Mouse (Mus musculus) macrophage (primary cell): ENCODE data around the gene Dop1a. TPM values are rescaled to one million over a fixed set of nuclear protein-coding genes. Genes with fewer than 3 reads are reported as not detected.
"Not testable (repeated sequence)": the region's sequence is repeated elsewhere in the genome, so short reads cannot be mapped to it uniquely, and the experiment has no call there.

Source experiments
- H3K27ac ChIP-seq: fragments of 350-480 bp; formaldehyde crosslinking; 2 replicates; pipeline ENCODE4 v1.9.0; 2021
- H3K36me3 ChIP-seq: fragments of 350-480 bp; formaldehyde crosslinking; 2 replicates; pipeline ENCODE4 v1.9.0; 2021; ENCODE audit errors: inconsistent target
- H3K4me3 ChIP-seq: fragments of 350-480 bp; formaldehyde crosslinking; 2 replicates; pipeline ENCODE4 v1.9.0; 2021; ENCODE audit errors: inconsistent target
- H3K79me2 ChIP-seq: fragments of 350-480 bp; formaldehyde crosslinking; 2 replicates; pipeline ENCODE4 v1.9.0; 2021; ENCODE audit errors: inconsistent target
- WGBS: methylation state at CpG from one replicate; pipeline ENCODE4 v1.1.7; 2026; ENCODE audit warnings: inconsistent platforms; ENCODE audit not compliant: missing documents; 5-methylcytosine and 5-hydroxymethylcytosine counted together
- polyA plus RNA-seq: library from polyadenylated mRNA; stranded (reverse); fragments of 250-400 nt; gene quantifications from 3 replicates; pipeline ENCODE4 v1.2.4, GENCODE M21; 2018; ENCODE audit warnings: inconsistent platforms

Dop1a gene
- polyA plus RNA-seq, 1 experiment from 2014 or later, result 10.7 TPM

- Histone ChIP-seq H3K79me2 (no peaks in the 10 kb centered on the region; the same call in 1 of the 2 replicates), H3K36me3 (peaks cover 8% of the 10 kb centered on the region; the same call in 1 of the 2 replicates), H3K4me3 (no peak overlapping the region), H3K27ac (no peak overlapping the region)
- WGBS, result 64% methylated on average over 20 of the region's 20 CpGs
These were observed 106.8 kb downstream of the Dop1a start for GRCm38 (mm10) chr9:86573616-86574303.

GRCm38 (mm10) chr9:86575178-86575577 is 108.2 kb downstream of the Dop1a start:
- H3K4me3 ChIP-seq, result no peak overlapping the region
- H3K79me2 ChIP-seq, result no peaks in the 10 kb centered on the region; the same call in 1 of the 2 replicates
- H3K36me3 ChIP-seq, result no peaks in the 10 kb centered on the region
- no peak overlapping the region for H3K27ac ChIP-seq
- WGBS, result 95% methylated on average over 6 of the region's 6 CpGs

- Histone ChIP-seq H3K36me3 (no peaks in the 10 kb centered on the region), H3K27ac (peak overlapping the region; percentile 19), H3K79me2 (no peaks in the 10 kb centered on the region), H3K4me3 (no peak overlapping the region)
- WGBS, result 5% methylated on average over 10 of the region's 10 CpGs
These were observed 112.7 kb downstream of the Dop1a start for GRCm38 (mm10) chr9:86579657-86580056.

GRCm38 (mm10) chr9:86583740-86584139 is 116.8 kb downstream of the Dop1a start:
- WGBS, result 0% methylated on average over 1 of the region's 3 CpGs
- Histone ChIP-seq H3K4me3 (no peak overlapping the region), H3K36me3 (no peaks in the 10 kb centered on the region), H3K27ac (no peak overlapping the region), H3K79me2 (no peaks in the 10 kb centered on the region)

- no peak overlapping the region for H3K27ac ChIP-seq
- H3K79me2 ChIP-seq, result no peaks in the 10 kb centered on the region
- H3K4me3 ChIP-seq, result no peak overlapping the region
- 91% methylated on average over 10 of the region's 11 CpGs for WGBS
- no peaks in the 10 kb centered on the region for H3K36me3 ChIP-seq
These were observed 120.3 kb downstream of the Dop1a start for GRCm38 (mm10) chr9:86587019-86587795.

- H3K36me3 ChIP-seq, result no peaks in the 10 kb centered on the region
- H3K4me3 ChIP-seq, result no peak overlapping the region
- peak overlapping the region; percentile 24; the same call in 1 of the 2 replicates for H3K27ac ChIP-seq
- 67% methylated on average over 13 of the region's 19 CpGs for WGBS
- H3K79me2 ChIP-seq, result no peaks in the 10 kb centered on the region
These were observed 126.0 kb downstream of the Dop1a start for GRCm38 (mm10) chr9:86592676-86593668.

- H3K4me3 ChIP-seq, H3K36me3 ChIP-seq, H3K79me2 ChIP-seq, H3K27ac ChIP-seq: not testable (repeated sequence)
- WGBS, result 79% methylated on average over 8 of the region's 10 CpGs
These were observed 127.4 kb downstream of the Dop1a start for GRCm38 (mm10) chr9:86594357-86594767.

- H3K79me2 ChIP-seq, H3K36me3 ChIP-seq: not testable (repeated sequence)
These were observed 130.0 kb downstream of the Dop1a start for GRCm38 (mm10) chr9:86596983-86597382.

GRCm38 (mm10) chr9:86599723-86600303 is 132.9 kb downstream of the Dop1a start:
- 82% methylated on average over 8 of the region's 8 CpGs for WGBS
- no peak overlapping the region for H3K27ac ChIP-seq
- no peak overlapping the region for H3K4me3 ChIP-seq
- no peaks in the 10 kb centered on the region for H3K36me3 ChIP-seq
- H3K79me2 ChIP-seq, result no peaks in the 10 kb centered on the region

More at GRCm38 (mm10) chr9:86596983-86597382, 130.0 kb downstream of the Dop1a start:
- not testable (repeated sequence) for H3K4me3 ChIP-seq, H3K27ac ChIP-seq

Other genes starting within 250 kb of the Dop1a start
- 0.54 TPM in 1 of 3 replicates, not detected in the others for gene Ube2cbp, start 2.2 kb upstream of the Dop1a start, polyA plus RNA-seq
- gene Pgm3, start 104.7 kb downstream of the Dop1a start, polyA plus RNA-seq, result 4.3 to 8.6 TPM (median 6.5 TPM) in 3 replicates
- 1.8 to 3.6 TPM (median 3.1 TPM) in 3 replicates for gene Rwdd2a, start 104.8 kb downstream of the Dop1a start, polyA plus RNA-seq
- 0.80 to 2.6 TPM (median 0.87 TPM) in 3 replicates for gene Me1, start 228.8 kb downstream of the Dop1a start, polyA plus RNA-seq